Mouse (Mus musculus) heart, embryonic 11.5 days (tissue): ENCODE data around the gene Antxr2. TPM values are rescaled to one million over a fixed set of nuclear protein-coding genes. Genes with fewer than 3 reads are reported as not detected.

Source experiments
- ATAC-seq: fragments of 200-750 bp; cut with Nextera tagmentation; replicated peaks from 2 replicates; pipeline ENCODE4 v1.8.0; 2017; ENCODE audit warnings: moderate library complexity; ENCODE audit not compliant: insufficient number of reproducible peaks, low FRiP score, low TSS enrichment
- H3K27ac ChIP-seq: fragments of 300-500 bp; sonication (generic); 2 replicates; pipeline ENCODE4 v1.5.1; 2014; ENCODE audit warnings: mild to moderate bottlenecking, low read depth, low read length
- H3K27me3 ChIP-seq: fragments of 300-500 bp; sonication (generic); 2 replicates; pipeline ENCODE4 v1.6.1; 2014; ENCODE audit warnings: mild to moderate bottlenecking, low read length, mixed read lengths; ENCODE audit not compliant: control insufficient read depth, insufficient read depth
- H3K36me3 ChIP-seq: fragments of 300-500 bp; sonication (generic); 2 replicates; pipeline ENCODE4 v1.6.1; 2014; ENCODE audit warnings: mild to moderate bottlenecking, low read length, moderate library complexity, mixed read lengths; ENCODE audit not compliant: control insufficient read depth, insufficient read depth
- H3K4me1 ChIP-seq: fragments of 300-500 bp; sonication (generic); 2 replicates; pipeline ENCODE4 v1.6.1; 2014; ENCODE audit warnings: low read length; ENCODE audit not compliant: control insufficient read depth, insufficient read depth
- H3K4me2 ChIP-seq: fragments of 300-500 bp; sonication (generic); 2 replicates; pipeline ENCODE4 v1.6.1; 2014; ENCODE audit warnings: mild to moderate bottlenecking, moderate library complexity
- H3K4me3 ChIP-seq: fragments of 300-500 bp; sonication (generic); 2 replicates; pipeline ENCODE4 v1.5.1; 2014; ENCODE audit warnings: low read depth, low read length
- H3K9ac ChIP-seq: fragments of 300-500 bp; sonication (generic); 2 replicates; pipeline ENCODE4 v1.6.1; 2014; ENCODE audit warnings: mild to moderate bottlenecking, low read depth, low read length, moderate library complexity
- H3K9me3 ChIP-seq: fragments of 300-500 bp; sonication (generic); replicated peaks from 2 replicates; pipeline ENCODE4 v1.6.1; 2016; ENCODE audit warnings: low read length; ENCODE audit not compliant: control insufficient read depth
- whole genome bisulfite sequencing: fragments of 180-500 bp; shearing (Covaris S2); extraction: QIAGEN DNeasy Blood & Tissue Kit; methylation state at CpG from one replicate; pipeline ENCODE4 v1.1.7; 2014; ENCODE audit not compliant: insufficient replicate concordance; 5-methylcytosine and 5-hydroxymethylcytosine counted together
- polyA plus RNA-seq: library from polyadenylated mRNA; unstranded; fragments of >200 nt; fragmentation: Nextera tagmentation; extraction: Ambion mirVana; gene quantifications from 2 replicates; pipeline ENCODE4 v1.2.1, GENCODE M21; 2014

The Antxr2 gene
- polyA plus RNA-seq, 1 experiment from 2014 or later: 44.6 TPM

GRCm38 (mm10) chr5:97959010-97959409, 71.8 kb downstream of the Antxr2 start:
- no peak overlapping the region for H3K4me3 ChIP-seq
- WGBS: 67% methylated on average over 3 of the region's 3 CpGs
- H3K27me3 ChIP-seq: no peaks in the 10 kb centered on the region
- H3K36me3 ChIP-seq: peaks cover 2% of the 10 kb centered on the region; the same call in 1 of the 2 replicates
- no peak overlapping the region for H3K9ac ChIP-seq
- H3K4me2 ChIP-seq: no peak overlapping the region
- ATAC-seq: no peak
- H3K9me3 ChIP-seq: no peaks in the 10 kb centered on the region
- no peak overlapping the region for H3K27ac ChIP-seq
- H3K4me1 ChIP-seq: no peaks in the 10 kb centered on the region

- Histone ChIP-seq H3K4me2 (no peak overlapping the region), H3K36me3 (peaks cover 2% of the 10 kb centered on the region; the same call in 1 of the 2 replicates), H3K27me3 (no peaks in the 10 kb centered on the region), H3K4me1 (no peaks in the 10 kb centered on the region), H3K27ac (no peak overlapping the region), H3K9me3 (no peaks in the 10 kb centered on the region), H3K4me3 (no peak overlapping the region), H3K9ac (no peak overlapping the region)
- 89% methylated on average over 5 of the region's 5 CpGs for WGBS
- no peak for ATAC-seq
These were observed 73.3 kb downstream of the Antxr2 start for GRCm38 (mm10) chr5:97957501-97957900.

- Histone ChIP-seq H3K36me3 (no peaks in the 10 kb centered on the region), H3K27ac (no peak overlapping the region), H3K4me3 (no peak overlapping the region), H3K4me1 (no peaks in the 10 kb centered on the region), H3K4me2 (no peak overlapping the region), H3K9ac (no peak overlapping the region), H3K27me3 (no peaks in the 10 kb centered on the region), H3K9me3 (no peaks in the 10 kb centered on the region)
- 91% methylated on average over 5 of the region's 5 CpGs for WGBS
- ATAC-seq: no peak
These were observed 76.6 kb downstream of the Antxr2 start for GRCm38 (mm10) chr5:97954193-97954772.

GRCm38 (mm10) chr5:97953241-97953920, 77.5 kb downstream of the Antxr2 start:
- Histone ChIP-seq H3K36me3 (no peaks in the 10 kb centered on the region), H3K27me3 (no peaks in the 10 kb centered on the region), H3K4me1 (no peaks in the 10 kb centered on the region), H3K9me3 (no peaks in the 10 kb centered on the region), H3K9ac (no peak overlapping the region), H3K4me3 (no peak overlapping the region), H3K4me2 (no peak overlapping the region), H3K27ac (no peak overlapping the region)
- ATAC-seq: no peak
- WGBS: 84% methylated on average over 11 of the region's 11 CpGs

GRCm38 (mm10) chr5:97947261-97947660, 83.6 kb downstream of the Antxr2 start:
- Histone ChIP-seq H3K4me1 (0 out of 2 replicates have a peak, but pooled peaks cover 2% of the 10 kb centered on the region), H3K4me3 (no peak overlapping the region), H3K9me3 (no peaks in the 10 kb centered on the region), H3K4me2 (no peak overlapping the region), H3K36me3 (peaks cover 3% of the 10 kb centered on the region; the same call in 1 of the 2 replicates), H3K9ac (no peak overlapping the region), H3K27me3 (no peaks in the 10 kb centered on the region), H3K27ac (no peak overlapping the region)
- ATAC-seq: no peak
- WGBS: 64% methylated on average over 3 of the region's 3 CpGs

GRCm38 (mm10) chr5:97946236-97946635, 84.6 kb downstream of the Antxr2 start:
- H3K4me2 ChIP-seq: no peak overlapping the region
- WGBS: 82% methylated on average over 4 of the region's 4 CpGs
- 0 out of 2 replicates have a peak, but pooled peaks cover 2% of the 10 kb centered on the region for H3K4me1 ChIP-seq
- H3K27ac ChIP-seq: no peak overlapping the region
- no peak overlapping the region for H3K9ac ChIP-seq
- peaks cover 3% of the 10 kb centered on the region; the same call in 1 of the 2 replicates for H3K36me3 ChIP-seq
- H3K9me3 ChIP-seq: no peaks in the 10 kb centered on the region
- ATAC-seq: no peak
- no peaks in the 10 kb centered on the region for H3K27me3 ChIP-seq
- no peak overlapping the region for H3K4me3 ChIP-seq

GRCm38 (mm10) chr5:97935140-97936129, 95.4 kb downstream of the Antxr2 start:
- peak overlapping the region; percentile 87 for H3K4me2 ChIP-seq
- H3K9me3 ChIP-seq: no peaks in the 10 kb centered on the region
- 5% methylated on average over 56 of the region's 56 CpGs for WGBS
- H3K9ac ChIP-seq: peak overlapping the region; percentile 40
- no peak overlapping the region for H3K27ac ChIP-seq
- peak overlapping the region; percentile 52 for H3K4me3 ChIP-seq
- H3K36me3 ChIP-seq: no peaks in the 10 kb centered on the region
- ATAC-seq: no peak
- H3K4me1 ChIP-seq: 0 out of 2 replicates have a peak, but pooled peaks cover 2% of the 10 kb centered on the region
- no peaks in the 10 kb centered on the region for H3K27me3 ChIP-seq

DNA sequence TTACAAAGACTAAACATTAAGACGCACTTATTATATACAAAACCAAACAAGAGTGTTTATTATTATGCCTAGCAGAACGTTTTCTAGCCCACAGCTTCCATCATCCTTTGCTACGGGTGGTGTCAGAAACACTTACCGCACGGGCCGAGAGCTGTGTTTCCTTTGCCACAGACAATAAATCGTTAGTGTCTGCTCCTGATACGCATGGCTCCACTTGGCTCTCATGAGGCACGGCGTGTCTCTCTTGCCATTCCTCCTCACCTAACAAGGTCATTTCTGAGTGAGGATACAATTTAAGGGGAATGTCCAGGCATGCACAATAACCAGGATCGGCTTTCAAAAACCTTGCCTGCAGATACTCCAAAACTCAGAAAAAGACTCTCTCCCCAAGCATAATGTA, 113.2 kb downstream of the Antxr2 start:
- ATAC-seq: no peak
- Histone ChIP-seq H3K4me1 (no peaks in the 10 kb centered on the region), H3K27me3 (no peaks in the 10 kb centered on the region), H3K27ac (no peak overlapping the region), H3K9ac (no peak overlapping the region), H3K9me3 (no peaks in the 10 kb centered on the region), H3K4me3 (no peak overlapping the region), H3K4me2 (no peak overlapping the region), H3K36me3 (peaks cover 3% of the 10 kb centered on the region; the same call in 1 of the 2 replicates)
- WGBS: 76% methylated on average over 11 of the region's 11 CpGs
